Mouse (Mus musculus) cerebellum, postnatal 14 days (tissue): ENCODE results near the gene Pdlim4.
A peak's percentile ranks its signal among the peaks of the same experiment; 100 is the strongest.

ENCODE experiments used
- DNase-seq, 2 experiments: peaks; one replicate each; pipeline ENCODE4 v3.0.0; 2021; ENCODE audit warnings: mixed read lengths in 2 of 2

Gene Pdlim4

GRCm38 (mm10) chr11:54068520-54069371, at the start of gene Pdlim4:
Gene Pdlim4 (minus strand): TSS chr11:54069014.
- DNase-seq, result peak in 1 of 2 experiments; percentile 41

- DNase-seq, result peak in 1 of 2 experiments; percentile 21
Observed at GRCm38 (mm10) chr11:54117096-54117495, 48.3 kb upstream of the Pdlim4 start.

GRCm38 (mm10) chr11:54116406-54116805, 47.6 kb upstream of the Pdlim4 start:
- DNase-seq, result peak in 1 of 2 experiments; percentile 56

- peak in 1 of 2 experiments; percentile 8 for DNase-seq
Observed at GRCm38 (mm10) chr11:54115911-54116310, 47.1 kb upstream of the Pdlim4 start.

GRCm38 (mm10) chr11:54115301-54115700, 46.5 kb upstream of the Pdlim4 start:
- peak in 1 of 2 experiments; percentile 17 for DNase-seq

- no peak for DNase-seq
Observed at GRCm38 (mm10) chr11:54114746-54115145, 45.9 kb upstream of the Pdlim4 start.

GRCm38 (mm10) chr11:54113352-54113751, 44.5 kb upstream of the Pdlim4 start:
- DNase-seq, result peak in 1 of 2 experiments; percentile 27

GRCm38 (mm10) chr11:54112920-54113319, 44.1 kb upstream of the Pdlim4 start:
- peak; percentile 75 to 81 for DNase-seq

- peak; percentile 93 to 95 for DNase-seq
Observed at GRCm38 (mm10) chr11:54111976-54112741, 43.3 kb upstream of the Pdlim4 start.

GRCm38 (mm10) chr11:54111291-54111690, 42.5 kb upstream of the Pdlim4 start:
- peak in 1 of 2 experiments; percentile 15 for DNase-seq

GRCm38 (mm10) chr11:54108894-54109293, 40.1 kb upstream of the Pdlim4 start:
- DNase-seq, result peak in 1 of 2 experiments; percentile 57

- DNase-seq, result no peak
Observed at GRCm38 (mm10) chr11:54108131-54108530, 39.3 kb upstream of the Pdlim4 start.

- peak; percentile 76 to 90 for DNase-seq
Observed at GRCm38 (mm10) chr11:54107239-54107638, 38.4 kb upstream of the Pdlim4 start.

- DNase-seq, result peak in 1 of 2 experiments; percentile 30
Observed at GRCm38 (mm10) chr11:54106676-54107075, 37.9 kb upstream of the Pdlim4 start.

- DNase-seq, result no peak
Observed at GRCm38 (mm10) chr11:54105011-54105410, 36.2 kb upstream of the Pdlim4 start.

- DNase-seq, result no peak
Observed at GRCm38 (mm10) chr11:54102706-54103449, 34.1 kb upstream of the Pdlim4 start.

- DNase-seq, result peak in 1 of 2 experiments; percentile 9
Observed at GRCm38 (mm10) chr11:54101701-54102100, 32.9 kb upstream of the Pdlim4 start.

- DNase-seq, result peak; percentile 70 to 72
Observed at GRCm38 (mm10) chr11:54100692-54101591, 32.1 kb upstream of the Pdlim4 start.

GRCm38 (mm10) chr11:54100045-54100691, 31.4 kb upstream of the Pdlim4 start, which contains the start of gene P4ha2:
Gene P4ha2 (plus strand): TSS chr11:54100095.
- DNase-seq, result peak in 1 of 2 experiments; percentile 17

- peak; percentile 76 to 83 for DNase-seq
Observed at GRCm38 (mm10) chr11:54093000-54093399, 24.2 kb upstream of the Pdlim4 start.

GRCm38 (mm10) chr11:54092188-54092587, 23.4 kb upstream of the Pdlim4 start:
- no peak for DNase-seq
